Mouse (Mus musculus): ENCODE measurements around the gene Metap1.

The Metap1 gene

GRCm38 (mm10) chr3:138452169-138452568 is 37.1 kb downstream of the Metap1 start:
- in situ Hi-C loops (cut with MboI, MseI) = no loop called here

- in situ Hi-C loops (cut with MboI, MseI) = loop anchor here (10.0 kb wide), 1 partner anchor 1543 kb away; no protein-coding TSS in a partner anchor
Measured at GRCm38 (mm10) chr3:138448077-138448860, 41.0 kb downstream of the Metap1 start.

- in situ Hi-C loops (cut with MboI, MseI) = loop anchor here (5.0 to 10.0 kb wide), 2 partner anchors 221 to 1539 kb away; no protein-coding TSS in a partner anchor
Measured at GRCm38 (mm10) chr3:138443465-138443771, 45.9 kb downstream of the Metap1 start.

GRCm38 (mm10) chr3:138442612-138443464 is 46.5 kb downstream of the Metap1 start, which contains the start of gene Adh5:
TSS of gene Adh5 (plus strand) at chr3:138443093.
- in situ Hi-C loops (cut with MboI, MseI) = loop anchor here (5.0 to 10.0 kb wide), 2 partner anchors 221 to 1538 kb away; no protein-coding TSS in a partner anchor

GRCm38 (mm10) chr3:138442203-138442602 is 47.1 kb downstream of the Metap1 start:
- in situ Hi-C loops (cut with MboI, MseI) = loop anchor here (5.0 to 10.0 kb wide), 2 partner anchors 220 to 1537 kb away; no protein-coding TSS in a partner anchor

GRCm38 (mm10) chr3:138438716-138439115 is 50.6 kb downstream of the Metap1 start:
- in situ Hi-C loops (cut with MboI, MseI) = loop anchor here (5.0 kb wide), 2 partner anchors 111 to 241 kb away; no protein-coding TSS in a partner anchor

- in situ Hi-C loops (cut with MboI, MseI) = no loop called here
Measured at GRCm38 (mm10) chr3:138431835-138432234, 57.5 kb downstream of the Metap1 start.

GRCm38 (mm10) chr3:138430360-138430976 is 58.8 kb downstream of the Metap1 start:
- in situ Hi-C loops (cut with MboI, MseI) = no loop called here

GRCm38 (mm10) chr3:138424247-138424646 is 65.1 kb downstream of the Metap1 start:
- in situ Hi-C loops (cut with MboI, MseI) = no loop called here

GRCm38 (mm10) chr3:138423664-138424063 is 65.7 kb downstream of the Metap1 start:
- in situ Hi-C loops (cut with MboI, MseI) = no loop called here

- in situ Hi-C loops (cut with MboI, MseI) = no loop called here
Measured at GRCm38 (mm10) chr3:138420385-138420784, 68.9 kb downstream of the Metap1 start.

GRCm38 (mm10) chr3:138419369-138419768 is 69.9 kb downstream of the Metap1 start:
- in situ Hi-C loops (cut with MboI, MseI) = no loop called here

- in situ Hi-C loops (cut with MboI, MseI) = no loop called here
Measured at GRCm38 (mm10) chr3:138415121-138415690, 74.1 kb downstream of the Metap1 start, which contains the start of gene Adh4. TSS of gene Adh4 (plus strand) at chr3:138415466.

GRCm38 (mm10) chr3:138410211-138410610 is 79.1 kb downstream of the Metap1 start:
- in situ Hi-C loops (cut with MboI, MseI) = no loop called here

GRCm38 (mm10) chr3:138409585-138409984 is 79.7 kb downstream of the Metap1 start:
- in situ Hi-C loops (cut with MboI, MseI) = no loop called here

All from T-helper 1 cell (primary cell).